Mouse (Mus musculus) heart, embryonic 14.5 days (tissue): ENCODE data around the gene Gm20518. TPM values are rescaled to one million over a fixed set of nuclear protein-coding genes. Genes with fewer than 3 reads are reported as not detected.
A peak's percentile ranks its signal among the peaks of the same experiment; 100 is the strongest.

Experiments
- ATAC-seq: fragments of 200-750 bp; cut with Nextera tagmentation; 2 replicates; pipeline ENCODE4 v1.8.0; 2017; ENCODE audit warnings: low read depth, moderate TSS enrichment; ENCODE audit not compliant: insufficient number of reproducible peaks, insufficient read depth, low FRiP score
- H3K27ac ChIP-seq, 2 experiments: fragments of 200-500 bp in 1 of 2; fragments of 300-500 bp in 1 of 2; sonication (generic) in 1 of 2; replicated peaks in 1 of 2; 2 replicates each; pipeline ENCODE4 v1.5.1; 2012 to 2014; ENCODE audit warnings: low read depth in 2 of 2, low read length in 2 of 2, control low read depth in 1 of 2, mild to moderate bottlenecking in 1 of 2, mixed read lengths in 1 of 2; ENCODE audit not compliant: control insufficient read depth in 1 of 2, insufficient read depth in 1 of 2
- H3K27me3 ChIP-seq: fragments of 300-500 bp; sonication (generic); 2 replicates; pipeline ENCODE4 v1.6.1; 2014; ENCODE audit warnings: mild to moderate bottlenecking, low read length, control low read depth; ENCODE audit not compliant: control insufficient read depth, insufficient read depth
- H3K36me3 ChIP-seq: fragments of 300-500 bp; sonication (generic); 2 replicates; pipeline ENCODE4 v1.6.1; 2014; ENCODE audit warnings: mild to moderate bottlenecking, control low read depth, low read length, mixed read lengths; ENCODE audit not compliant: control insufficient read depth, insufficient read depth
- H3K4me1 ChIP-seq, 2 experiments: fragments of 200-500 bp in 1 of 2; fragments of 300-500 bp in 1 of 2; sonication (generic) in 1 of 2; 2 replicates each; pipeline ENCODE4 v1.6.1; 2012 to 2014; ENCODE audit warnings: low read length in 2 of 2, control low read depth in 1 of 2, mixed read lengths in 1 of 2; ENCODE audit not compliant: control insufficient read depth in 2 of 2, insufficient read depth in 2 of 2
- H3K4me2 ChIP-seq: fragments of 300-500 bp; sonication (generic); 2 replicates; pipeline ENCODE4 v1.6.1; 2014; ENCODE audit warnings: mild to moderate bottlenecking, low read length
- H3K4me3 ChIP-seq, 2 experiments: fragments of 200-500 bp in 1 of 2; fragments of 300-500 bp in 1 of 2; sonication (generic) in 1 of 2; 2 replicates each; pipeline ENCODE4 v1.5.1; 2012 to 2014; ENCODE audit warnings: low read length in 2 of 2, mild to moderate bottlenecking in 2 of 2, control low read depth in 1 of 2, low read depth in 1 of 2, moderate library complexity in 1 of 2; ENCODE audit not compliant: control insufficient read depth in 1 of 2, insufficient read depth in 1 of 2
- H3K9ac ChIP-seq: fragments of 300-500 bp; sonication (generic); 2 replicates; pipeline ENCODE4 v1.6.1; 2014; ENCODE audit warnings: mild to moderate bottlenecking, low read length
- H3K9me3 ChIP-seq: fragments of 300-500 bp; sonication (generic); 2 replicates; pipeline ENCODE4 v1.6.1; 2016; ENCODE audit warnings: low read length, control low read depth; ENCODE audit not compliant: control insufficient read depth
- WGBS: fragments of 180-500 bp; shearing (Covaris S2); extraction: QIAGEN DNeasy Blood & Tissue Kit; methylation state at CpG from one replicate; pipeline ENCODE4 v1.1.7; 2014; 5-methylcytosine and 5-hydroxymethylcytosine counted together
- polyA plus RNA-seq: library from polyadenylated mRNA; unstranded; fragments of >200 nt; fragmentation: Nextera tagmentation; extraction: Ambion mirVana; gene quantifications from 2 replicates; pipeline ENCODE4 v1.2.1, GENCODE M21; 2014

The Gm20518 gene
- polyA plus RNA-seq, 1 experiment from 2014 or later = not detected

DNA sequence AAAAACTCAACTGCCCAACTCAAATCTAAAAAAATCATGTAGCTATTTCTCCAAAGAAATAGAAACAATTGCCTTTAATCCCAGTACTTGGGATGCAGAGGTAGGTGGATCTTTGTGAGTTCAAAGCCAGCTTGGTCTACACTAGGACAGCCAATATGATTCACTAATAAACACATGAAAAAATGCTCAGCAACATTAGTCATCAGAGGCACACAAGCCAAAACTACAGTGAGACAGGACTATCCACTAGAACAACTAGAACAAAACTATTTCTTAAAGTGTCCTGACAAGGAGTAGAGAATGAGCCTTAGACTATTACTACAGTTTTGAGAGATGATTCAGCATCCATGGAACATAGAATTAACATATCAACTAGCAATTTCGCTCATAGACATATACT, 15.4 kb downstream of the Gm20518 start:
- Histone ChIP-seq H3K27ac (no peak overlapping the region), H3K27me3 (no peaks in the 10 kb centered on the region), H3K9ac (no peak overlapping the region), H3K4me3 (no peak overlapping the region), H3K4me2 (no peak overlapping the region), H3K36me3 (peaks cover 9% of the 10 kb centered on the region), H3K4me1 (peaks cover 18 to 45% of the 10 kb centered on the region in 2 experiments), H3K9me3 (no peaks in the 10 kb centered on the region)
- no peak for ATAC-seq
- 90% methylated on average over 1 of the region's 1 CpGs for WGBS

DNA sequence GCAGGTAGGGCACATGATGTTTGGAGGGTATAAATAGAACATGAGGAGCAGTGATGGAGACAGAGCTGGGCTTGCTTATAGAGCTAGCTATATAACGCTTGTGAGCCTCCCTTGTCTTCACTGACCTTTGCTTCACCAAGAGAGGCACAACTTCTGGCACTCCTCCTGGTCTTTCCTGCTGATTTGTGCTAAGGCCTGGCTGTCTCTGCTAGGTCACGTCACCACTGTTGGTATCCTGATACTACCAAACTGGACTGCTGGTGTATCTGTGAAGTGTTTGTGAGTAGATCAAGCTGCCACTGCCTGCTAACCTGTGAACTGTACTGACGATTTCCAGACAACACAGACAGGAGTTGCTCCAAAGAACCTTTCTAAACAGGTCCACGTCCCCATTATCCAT, 16.3 kb downstream of the Gm20518 start:
- 26% methylated on average over 4 of the region's 4 CpGs for WGBS
- no peak overlapping the region for H3K9ac ChIP-seq
- H3K4me1 ChIP-seq = peaks cover 18 to 49% of the 10 kb centered on the region in 2 experiments
- no peaks in the 10 kb centered on the region for H3K27me3 ChIP-seq
- no peak overlapping the region for H3K4me2 ChIP-seq
- no peak overlapping the region for H3K4me3 ChIP-seq
- 0 out of 2 replicates have a peak, but pooled peaks have one; percentile 14 for ATAC-seq
- H3K36me3 ChIP-seq = peaks cover 15% of the 10 kb centered on the region
- peak overlapping the region; percentile 34 to 64 for H3K27ac ChIP-seq
- H3K9me3 ChIP-seq = no peaks in the 10 kb centered on the region

GRCm38 (mm10) chr16:17872995-17873394, 18.5 kb downstream of the Gm20518 start:
- 18% methylated on average over 4 of the region's 4 CpGs for WGBS
- Histone ChIP-seq H3K4me1 (peaks cover 16 to 45% of the 10 kb centered on the region in 2 experiments), H3K9ac (no peak overlapping the region), H3K4me3 (no peak overlapping the region), H3K4me2 (0 out of 2 replicates have a peak overlapping the region, but pooled peaks have one; percentile 8), H3K27ac (peak overlapping the region; percentile 9 to 37; a peak in 2 of 4 replicates), H3K9me3 (no peaks in the 10 kb centered on the region), H3K36me3 (peaks cover 24% of the 10 kb centered on the region), H3K27me3 (no peaks in the 10 kb centered on the region)
- no peak for ATAC-seq

DNA sequence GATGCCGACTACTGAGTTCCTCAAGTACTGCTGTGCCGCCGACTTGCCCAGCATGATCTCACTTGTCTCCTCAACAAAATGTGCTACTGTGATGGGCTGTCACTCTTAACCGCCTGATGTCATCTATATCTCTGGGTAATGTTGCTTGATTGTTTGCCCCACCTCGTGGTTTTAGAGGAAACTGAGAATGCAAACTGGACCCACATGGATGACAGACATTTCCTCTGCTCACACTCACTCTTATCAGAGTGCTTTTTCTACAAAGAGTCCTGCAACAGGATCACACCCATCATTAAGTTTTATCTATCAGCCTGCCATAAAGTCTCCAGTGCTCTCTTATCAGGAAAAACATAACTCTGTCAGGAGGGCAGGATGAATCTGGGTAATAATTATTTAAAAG, 20.2 kb downstream of the Gm20518 start:
- no peak overlapping the region for H3K4me2 ChIP-seq
- H3K9ac ChIP-seq = no peak overlapping the region
- peaks cover 28% of the 10 kb centered on the region for H3K36me3 ChIP-seq
- H3K27me3 ChIP-seq = no peaks in the 10 kb centered on the region
- ATAC-seq = no peak
- H3K9me3 ChIP-seq = no peaks in the 10 kb centered on the region
- WGBS = 28% methylated on average over 5 of the region's 5 CpGs
- peaks cover 16 to 44% of the 10 kb centered on the region in 2 experiments for H3K4me1 ChIP-seq
- H3K27ac ChIP-seq = no peak overlapping the region
- H3K4me3 ChIP-seq = no peak overlapping the region

DNA sequence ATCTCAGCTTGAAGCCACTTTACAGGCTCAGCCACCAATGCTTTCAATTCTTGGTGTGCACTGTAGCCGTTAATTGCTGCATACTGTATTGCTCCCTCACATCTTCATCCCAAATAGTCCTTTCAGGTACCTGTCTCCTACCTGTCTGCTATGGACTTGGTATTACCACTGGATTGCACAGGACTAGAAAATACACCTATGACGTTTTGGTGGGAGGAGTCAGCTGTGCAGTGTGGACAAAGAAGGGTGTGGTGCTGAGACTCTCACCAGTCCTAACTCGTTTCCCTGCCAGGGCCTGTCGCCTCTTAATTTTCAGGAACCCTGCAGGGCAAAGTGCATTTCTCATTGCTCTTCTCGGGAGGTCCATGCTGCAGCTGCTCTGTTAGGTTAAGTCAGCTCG, 25.7 kb downstream of the Gm20518 start:
- WGBS = 71% methylated on average over 6 of the region's 6 CpGs

DNA sequence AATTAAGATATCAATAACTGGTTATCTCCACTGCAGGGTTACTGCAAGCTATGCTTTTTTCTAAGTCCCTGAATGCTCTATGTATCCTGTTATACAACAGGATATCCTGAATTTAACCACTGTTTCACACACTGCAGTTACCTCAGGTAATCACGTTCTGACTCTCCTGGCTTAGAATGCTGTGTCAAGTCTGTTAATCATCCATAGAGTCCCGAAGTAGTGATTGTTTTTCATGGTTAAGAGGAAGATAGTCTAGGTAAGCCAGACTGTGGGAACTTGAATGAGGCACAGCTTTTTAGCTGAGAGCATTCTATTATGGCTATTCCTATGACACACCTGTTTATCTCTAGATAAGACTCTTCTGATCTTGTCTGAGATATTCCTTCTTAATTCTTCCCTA, 26.2 kb downstream of the Gm20518 start:
- ATAC-seq = no peak
- 83% methylated on average over 2 of the region's 2 CpGs for whole genome bisulfite sequencing

More for the DNA sequence above, 25.7 kb downstream of the Gm20518 start:
- ATAC-seq = no peak
- Histone ChIP-seq H3K9me3 (no peaks in the 10 kb centered on the region), H3K4me2 (no peak overlapping the region), H3K27ac (no peak overlapping the region), H3K36me3 (peaks cover 38% of the 10 kb centered on the region; the same call in 1 of the 2 replicates), H3K4me3 (no peak overlapping the region), H3K9ac (no peak overlapping the region), H3K27me3 (no peaks in the 10 kb centered on the region), H3K4me1 (peaks cover 0 to 1% of the 10 kb centered on the region in 2 experiments; a peak in 1 of 4 replicates)

DNA sequence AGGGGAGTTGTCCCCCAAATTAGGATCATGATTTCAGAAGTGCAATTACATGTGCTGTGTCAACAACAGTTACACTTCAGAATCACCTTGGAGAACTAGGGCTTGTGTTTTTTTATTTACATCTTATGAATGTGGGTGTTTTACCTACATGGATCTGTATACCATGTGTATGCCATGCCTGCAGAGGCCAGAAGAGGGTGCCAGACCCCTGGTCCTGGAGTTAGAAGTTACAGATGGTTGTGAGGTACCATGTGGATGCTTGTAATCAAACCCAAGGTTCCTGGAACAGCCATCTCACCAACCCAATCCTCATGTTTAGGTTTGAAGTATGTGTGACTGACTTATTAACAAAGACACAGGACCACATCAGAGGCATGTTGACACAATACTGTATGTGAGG, 32.9 kb downstream of the Gm20518 start:
- H3K4me2 ChIP-seq = no peak overlapping the region
- H3K4me1 ChIP-seq = no peaks in the 10 kb centered on the region
- no peak overlapping the region for H3K4me3 ChIP-seq
- H3K27me3 ChIP-seq = no peaks in the 10 kb centered on the region
- H3K9me3 ChIP-seq = no peaks in the 10 kb centered on the region
- no peak overlapping the region for H3K9ac ChIP-seq
- peaks cover 71% of the 10 kb centered on the region for H3K36me3 ChIP-seq
- no peak overlapping the region for H3K27ac ChIP-seq
- ATAC-seq = no peak

More for the DNA sequence above, 26.2 kb downstream of the Gm20518 start:
- H3K36me3 ChIP-seq = peaks cover 38% of the 10 kb centered on the region; the same call in 1 of the 2 replicates
- no peaks in the 10 kb centered on the region for H3K9me3 ChIP-seq
- H3K9ac ChIP-seq = no peak overlapping the region
- H3K4me3 ChIP-seq = no peak overlapping the region
- no peaks in the 10 kb centered on the region for H3K4me1 ChIP-seq
- H3K27me3 ChIP-seq = no peaks in the 10 kb centered on the region
- H3K27ac ChIP-seq = no peak overlapping the region
- no peak overlapping the region for H3K4me2 ChIP-seq

- WGBS = 90% methylated on average over 7 of the region's 7 CpGs
- Histone ChIP-seq H3K4me3 (no peak overlapping the region), H3K27me3 (no peaks in the 10 kb centered on the region), H3K27ac (no peak overlapping the region), H3K4me1 (no peaks in the 10 kb centered on the region), H3K9ac (no peak overlapping the region), H3K4me2 (no peak overlapping the region), H3K36me3 (peaks cover 84% of the 10 kb centered on the region), H3K9me3 (no peaks in the 10 kb centered on the region)
- no peak for ATAC-seq
These were observed 34.3 kb downstream of the Gm20518 start for GRCm38 (mm10) chr16:17857157-17857556.
